Mouse (Mus musculus) cerebellum, adult 2 months (tissue): ENCODE results near the gene BC147527.
"Not testable (repeated sequence)": the region's sequence is repeated elsewhere in the genome, so short reads cannot be mapped to it uniquely, and the experiment has no call there.

ENCODE experiments used
- CTCF ChIP-seq: fragments of 200-500 bp; IDR thresholded peaks from 2 replicates; pipeline ENCODE4 v1.5.1; 2011; ENCODE audit warnings: low read depth, mild to moderate bottlenecking, control low read depth, low read length, moderate library complexity, borderline replicate concordance; ENCODE audit not compliant: insufficient read depth
- POLR2A ChIP-seq: fragments of 200-500 bp; IDR thresholded peaks from 2 replicates; pipeline ENCODE4 v1.6.1; 2011; ENCODE audit warnings: low read length, control low read depth, borderline replicate concordance; ENCODE audit not compliant: insufficient read depth

DNA sequence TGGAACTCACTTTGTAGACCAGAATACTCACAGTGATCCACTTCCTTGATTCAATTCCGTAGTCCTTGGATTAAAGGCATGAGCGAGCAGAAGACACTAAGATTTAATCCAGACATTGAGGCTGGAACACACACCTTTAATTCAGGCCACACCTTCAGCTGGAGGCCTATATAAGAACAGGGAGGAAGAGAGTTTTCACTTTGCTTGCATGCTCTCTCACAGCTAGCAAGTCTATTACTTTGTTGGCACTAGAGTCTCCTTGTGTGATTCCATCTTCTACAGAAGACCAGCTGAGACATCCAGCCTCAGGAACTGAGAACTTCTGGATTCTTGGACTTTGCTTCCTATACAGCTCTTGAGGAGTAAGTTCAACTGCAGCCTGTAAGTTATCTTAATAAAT, 37.3 kb upstream of the BC147527 start, which contains the start of gene AF067061:
- TF ChIP-seq POLR2A, CTCF: not testable (repeated sequence)
